Mouse (Mus musculus) bone marrow, adult 2 months (tissue): Measurements from ENCODE around the gene Slc51b. TPM values are rescaled to one million over a fixed set of nuclear protein-coding genes. Genes with fewer than 3 reads are reported as not detected.

Experiments used
- H3K27ac ChIP-seq: fragments of 200-500 bp; 2 replicates; pipeline ENCODE4 v1.5.1; 2012; ENCODE audit warnings: low read depth, mild to moderate bottlenecking, control low read depth, inconsistent platforms, low read length; ENCODE audit not compliant: control insufficient read depth, poor library complexity, insufficient read depth
- H3K4me1 ChIP-seq: fragments of 200-500 bp; 2 replicates; pipeline ENCODE4 v1.6.1; 2011; ENCODE audit warnings: low read length; ENCODE audit not compliant: control insufficient read depth, insufficient read depth
- H3K4me3 ChIP-seq: fragments of 200-500 bp; replicated peaks from 2 replicates; pipeline ENCODE3; 2011; ENCODE audit warnings: mild to moderate bottlenecking, low read depth, low read length, control low read depth; ENCODE audit not compliant: control insufficient read depth
- CTCF ChIP-seq: fragments of 200-500 bp; IDR thresholded peaks from 2 replicates; pipeline ENCODE4 v1.5.1; 2011; ENCODE audit warnings: low read length, control low read depth; ENCODE audit not compliant: control insufficient read depth, insufficient read depth
- POLR2A ChIP-seq: fragments of 200-500 bp; IDR thresholded peaks from 2 replicates; pipeline ENCODE4 v1.6.1; 2011; ENCODE audit warnings: low read depth, mild to moderate bottlenecking, control low read depth, low read length, borderline replicate concordance; ENCODE audit not compliant: control insufficient read depth
- WGBS: fragments of 180-500 bp; shearing (Covaris S2); methylation state at CpG from one replicate; pipeline ENCODE4 v1.1.7; 2018; 5-methylcytosine and 5-hydroxymethylcytosine counted together
- polyA plus RNA-seq: library from polyadenylated mRNA; stranded (reverse); fragments of >200 nt; gene quantifications from 2 replicates; pipeline ENCODE4 v1.2.4, GENCODE M21; 2011; ENCODE audit warnings: low replicate concordance; ENCODE audit not compliant: missing spikeins, insufficient read depth, insufficient read length

Gene Slc51b
- polyA plus RNA-seq, 1 experiment, result not detected

GRCm38 (mm10) chr9:65405184-65405449 is 17.6 kb downstream of the Slc51b start:
- 58% methylated on average over 2 of the region's 2 CpGs for WGBS
- Histone ChIP-seq H3K4me1 (no peaks in the 10 kb centered on the region; the same call in 1 of the 2 replicates), H3K4me3 (no peak overlapping the region), H3K27ac (0 out of 2 replicates have a peak overlapping the region, but pooled peaks have one; percentile 14)
- no peak for TF ChIP-seq POLR2A
- no peak for TF ChIP-seq CTCF

GRCm38 (mm10) chr9:65404331-65405183 is 18.2 kb downstream of the Slc51b start:
- TF ChIP-seq POLR2A, result no peak
- no peak for TF ChIP-seq CTCF
- no peak overlapping the region for H3K4me3 ChIP-seq
- peak overlapping the region; percentile 14; the same call in 1 of the 2 replicates for H3K27ac ChIP-seq
- 17% methylated on average over 15 of the region's 15 CpGs for WGBS
- H3K4me1 ChIP-seq, result no peaks in the 10 kb centered on the region; the same call in 1 of the 2 replicates

- Histone ChIP-seq H3K4me1 (no peaks in the 10 kb centered on the region), H3K4me3 (no peak overlapping the region), H3K27ac (no peak overlapping the region)
- 82% methylated on average over 6 of the region's 6 CpGs for WGBS
- TF ChIP-seq CTCF, result no peak
- no peak for TF ChIP-seq POLR2A
Observed at GRCm38 (mm10) chr9:65399934-65400333, 22.8 kb downstream of the Slc51b start.

- peak within 1 kb of the TSS; percentile 23; the same call in 1 of the 2 replicates for H3K27ac ChIP-seq
- no peaks in the 10 kb centered on the region for H3K4me1 ChIP-seq
- peak within 1 kb of the TSS; percentile 37 for H3K4me3 ChIP-seq
- WGBS, result 2% methylated on average over 24 of the region's 24 CpGs
- TF ChIP-seq POLR2A (peak; percentile 9; the same call in 1 of the 2 replicates), CTCF (no peak)
Observed at GRCm38 (mm10) chr9:65398279-65398678, 24.5 kb downstream of the Slc51b start, which contains the start of gene Rasl12. Gene Rasl12 (plus strand): TSS chr9:65398506.

GRCm38 (mm10) chr9:65394360-65394759 is 28.4 kb downstream of the Slc51b start:
- no peak overlapping the region for H3K4me3 ChIP-seq
- H3K27ac ChIP-seq, result no peak overlapping the region
- no peaks in the 10 kb centered on the region; the same call in 1 of the 2 replicates for H3K4me1 ChIP-seq
- TF ChIP-seq CTCF (no peak), POLR2A (no peak)
- 65% methylated on average over 2 of the region's 2 CpGs for WGBS

GRCm38 (mm10) chr9:65393606-65394005 is 29.1 kb downstream of the Slc51b start:
- no peaks in the 10 kb centered on the region; the same call in 1 of the 2 replicates for H3K4me1 ChIP-seq
- WGBS, result 43% methylated on average over 2 of the region's 2 CpGs
- no peak for TF ChIP-seq POLR2A
- TF ChIP-seq CTCF, result no peak
- no peak overlapping the region for H3K4me3 ChIP-seq
- H3K27ac ChIP-seq, result no peak overlapping the region

GRCm38 (mm10) chr9:65392638-65393364 is 30.0 kb downstream of the Slc51b start:
- Histone ChIP-seq H3K4me1 (no peaks in the 10 kb centered on the region; the same call in 1 of the 2 replicates), H3K27ac (no peak overlapping the region), H3K4me3 (no peak overlapping the region)
- WGBS, result 15% methylated on average over 6 of the region's 6 CpGs
- TF ChIP-seq CTCF (peak; percentile 77), POLR2A (no peak)

- H3K4me3 ChIP-seq, result no peak within 1 kb of the TSS
- 39% methylated on average over 8 of the region's 8 CpGs for WGBS
Observed at GRCm38 (mm10) chr9:65391613-65391964, 31.2 kb downstream of the Slc51b start, which contains the start of gene Kbtbd13. Gene Kbtbd13 (minus strand): TSS chr9:65391652.

More at GRCm38 (mm10) chr9:65391613-65391964, 31.2 kb downstream of the Slc51b start, which contains the start of gene Kbtbd13:
- H3K27ac ChIP-seq, result no peak within 1 kb of the TSS
- no peaks in the 10 kb centered on the region; the same call in 1 of the 2 replicates for H3K4me1 ChIP-seq
- no peak for TF ChIP-seq POLR2A
